Mouse (Mus musculus) left cerebral cortex, adult 18-20 months (tissue): ENCODE measurements at regions not wholly inside any gene's neighbourhood (a gene's known extent, or its start where the extent isn't known, plus 50 kb on each side); places are given as distances from the start of the nearest gene placed in this dataset.
A peak's percentile ranks its signal among the peaks of the same experiment; 100 is the strongest.

Experiments used
- DNase-seq, 2 experiments: peaks; one replicate each; pipeline ENCODE4 v3.0.0; 2021 to 2022; ENCODE audit warnings: low spot score in 2 of 2, mixed read lengths in 1 of 2

GRCm38 (mm10) chr15:90021746-90022312, 180.2 kb upstream of the Syt10 start:
- DNase-seq, result no peak

GRCm38 (mm10) chr15:90023164-90023563, 181.5 kb upstream of the Syt10 start:
- no peak for DNase-seq

- no peak for DNase-seq
Observed at GRCm38 (mm10) chr15:90034356-90034755, 189.8 kb upstream of the Alg10b start.

- DNase-seq, result no peak
Observed at GRCm38 (mm10) chr15:90045683-90046082, 178.4 kb upstream of the Alg10b start.

GRCm38 (mm10) chr15:90062021-90062420, 162.1 kb upstream of the Alg10b start:
- peak; percentile 15 to 17 for DNase-seq

GRCm38 (mm10) chr15:90065768-90066167, 158.3 kb upstream of the Alg10b start:
- no peak for DNase-seq

- DNase-seq, result no peak
Observed at GRCm38 (mm10) chr15:90072078-90072477, 152.0 kb upstream of the Alg10b start.

- DNase-seq, result no peak
Observed at GRCm38 (mm10) chr15:90082175-90082951, 141.7 kb upstream of the Alg10b start.

GRCm38 (mm10) chr15:90109445-90109988, 114.6 kb upstream of the Alg10b start:
- DNase-seq, result no peak

GRCm38 (mm10) chr15:90113611-90114010, 110.5 kb upstream of the Alg10b start:
- no peak for DNase-seq

GRCm38 (mm10) chr15:90119747-90120146, 104.4 kb upstream of the Alg10b start:
- DNase-seq, result peak in 1 of 2 experiments; percentile 11

- peak; percentile 70 to 74 for DNase-seq
Observed at GRCm38 (mm10) chr15:90123999-90124398, 100.1 kb upstream of the Alg10b start.

GRCm38 (mm10) chr15:90125146-90125545, 99.0 kb upstream of the Alg10b start:
- no peak for DNase-seq

GRCm38 (mm10) chr15:90131777-90132176, 92.3 kb upstream of the Alg10b start:
- DNase-seq, result peak; percentile 28 to 48

- no peak for DNase-seq
Observed at GRCm38 (mm10) chr15:90140966-90141365, 83.1 kb upstream of the Alg10b start.

GRCm38 (mm10) chr15:90148663-90149062, 75.4 kb upstream of the Alg10b start:
- DNase-seq, result no peak

- DNase-seq, result peak; percentile 27 to 40
Observed at GRCm38 (mm10) chr15:90153821-90154560, 70.1 kb upstream of the Alg10b start.
